Mouse (Mus musculus): ENCODE results near the gene Plxnb1. TPM values are rescaled to one million over a fixed set of nuclear protein-coding genes. Genes with fewer than 3 reads are reported as not detected.

Gene Plxnb1
- polyA plus RNA-seq, 1 experiment from 2014 or later: 15.8 TPM

DNA sequence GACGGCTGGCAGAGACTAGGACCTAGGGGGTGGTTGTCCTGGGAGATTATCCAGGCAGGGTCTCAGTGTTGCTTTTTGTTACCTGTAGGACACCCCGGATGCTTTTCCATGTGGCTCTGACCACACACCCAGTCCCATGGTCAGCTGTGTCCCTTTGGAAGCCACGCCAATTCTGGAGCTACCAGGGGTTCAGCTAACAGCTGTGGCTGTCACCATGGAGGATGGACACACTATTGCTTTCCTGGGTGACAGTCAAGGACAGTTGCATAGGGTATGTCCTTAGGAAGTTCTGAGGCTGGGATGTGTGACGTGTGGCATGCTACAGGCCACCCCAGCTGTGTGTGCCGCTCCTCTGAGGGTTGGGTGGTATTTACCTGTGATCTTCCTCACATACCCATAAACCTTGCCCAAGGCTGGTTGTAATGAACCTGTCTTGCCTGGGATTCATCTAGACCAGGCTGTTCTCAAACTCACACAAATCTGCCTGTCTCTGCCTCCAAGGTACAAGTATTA, 6.8 kb downstream of the Plxnb1 start:
- ATAC-seq (ENCODE audit: insufficient number of reproducible peaks, insufficient read depth, low FRiP score, low read depth): no peak
- Histone ChIP-seq H3K9me3 (ENCODE audit: control insufficient read depth, low read depth, low read length) (no peaks in the 10 kb centered on the region), H3K9ac (replicated peaks; ENCODE audit: low read depth, low read length) (no peak overlapping the region), H3K36me3 (ENCODE audit: control insufficient read depth, insufficient read depth, low read length) (peaks cover 52% of the 10 kb centered on the region), H3K27ac (ENCODE audit: low read length) (no peak overlapping the region), H3K27me3 (ENCODE audit: control insufficient read depth, insufficient read depth, low read length) (no peaks in the 10 kb centered on the region), H3K4me1 (ENCODE audit: control insufficient read depth, insufficient read depth, low read length) (peaks cover 36% of the 10 kb centered on the region), H3K4me2 (replicated peaks; ENCODE audit: low read depth, low read length) (no peak overlapping the region), H3K4me3 (ENCODE audit: low read depth, low read length) (no peak overlapping the region)
- WGBS: 85% methylated on average over 5 of the region's 5 CpGs

DNA sequence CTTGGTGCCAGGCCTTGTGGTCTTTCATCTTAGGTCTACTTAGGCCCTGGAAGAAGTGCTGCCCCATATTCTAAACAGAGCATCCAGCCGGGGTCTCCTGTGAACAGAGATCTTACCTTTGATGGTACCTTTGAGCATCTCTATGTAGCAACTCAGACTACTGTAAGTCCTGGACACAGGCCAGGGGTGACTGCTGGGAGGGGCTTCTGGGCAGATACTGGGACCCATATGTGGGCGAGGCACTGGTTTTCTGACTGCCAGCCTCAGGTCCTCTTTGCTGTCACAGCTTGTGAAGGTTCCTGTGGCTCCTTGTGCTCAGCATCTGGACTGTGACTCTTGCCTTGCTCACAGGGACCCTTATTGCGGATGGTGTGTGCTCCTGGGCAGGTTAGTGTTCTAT, 7.4 kb downstream of the Plxnb1 start:
- ATAC-seq (ENCODE audit: insufficient number of reproducible peaks, insufficient read depth, low FRiP score, low read depth): no peak
- Histone ChIP-seq H3K9ac (replicated peaks; ENCODE audit: low read depth, low read length) (no peak overlapping the region), H3K4me2 (replicated peaks; ENCODE audit: low read depth, low read length) (no peak overlapping the region), H3K4me1 (ENCODE audit: control insufficient read depth, insufficient read depth, low read length) (peaks cover 30% of the 10 kb centered on the region), H3K4me3 (ENCODE audit: low read depth, low read length) (no peak overlapping the region), H3K36me3 (ENCODE audit: control insufficient read depth, insufficient read depth, low read length) (peaks cover 52% of the 10 kb centered on the region), H3K9me3 (ENCODE audit: control insufficient read depth, low read depth, low read length) (no peaks in the 10 kb centered on the region), H3K27ac (ENCODE audit: low read length) (no peak overlapping the region), H3K27me3 (ENCODE audit: control insufficient read depth, insufficient read depth, low read length) (no peaks in the 10 kb centered on the region)
- WGBS: 95% methylated on average over 3 of the region's 3 CpGs

DNA sequence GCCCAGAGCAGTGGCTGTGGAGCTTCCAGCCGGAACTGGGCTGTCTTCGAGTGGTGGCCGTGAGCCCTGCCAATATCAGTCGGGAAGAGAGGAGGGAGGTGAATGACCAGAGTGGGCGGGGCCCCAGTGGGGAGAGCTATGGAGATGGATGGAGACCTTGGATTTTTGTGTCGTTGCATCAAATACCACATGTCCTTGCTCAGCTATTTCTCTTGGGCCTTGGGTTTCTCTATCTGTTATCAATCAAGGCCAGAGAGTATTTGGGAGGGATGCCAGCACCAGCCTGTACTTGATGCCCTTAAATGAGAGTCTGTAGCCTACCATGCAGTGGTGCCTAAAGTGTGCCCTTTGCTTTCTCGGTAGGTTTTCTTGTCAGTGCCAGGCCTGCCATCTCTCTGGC, 8.1 kb downstream of the Plxnb1 start:
- Histone ChIP-seq H3K4me2 (replicated peaks; ENCODE audit: low read depth, low read length) (no peak overlapping the region), H3K9me3 (ENCODE audit: control insufficient read depth, low read depth, low read length) (no peaks in the 10 kb centered on the region), H3K4me1 (ENCODE audit: control insufficient read depth, insufficient read depth, low read length) (peaks cover 24% of the 10 kb centered on the region), H3K27me3 (ENCODE audit: control insufficient read depth, insufficient read depth, low read length) (no peaks in the 10 kb centered on the region), H3K9ac (replicated peaks; ENCODE audit: low read depth, low read length) (no peak overlapping the region), H3K4me3 (ENCODE audit: low read depth, low read length) (no peak overlapping the region), H3K36me3 (ENCODE audit: control insufficient read depth, insufficient read depth, low read length) (peaks cover 60% of the 10 kb centered on the region), H3K27ac (ENCODE audit: low read length) (no peak overlapping the region)
- no peak for ATAC-seq (ENCODE audit: insufficient number of reproducible peaks, insufficient read depth, low FRiP score, low read depth)
- WGBS: 73% methylated on average over 7 of the region's 7 CpGs

DNA sequence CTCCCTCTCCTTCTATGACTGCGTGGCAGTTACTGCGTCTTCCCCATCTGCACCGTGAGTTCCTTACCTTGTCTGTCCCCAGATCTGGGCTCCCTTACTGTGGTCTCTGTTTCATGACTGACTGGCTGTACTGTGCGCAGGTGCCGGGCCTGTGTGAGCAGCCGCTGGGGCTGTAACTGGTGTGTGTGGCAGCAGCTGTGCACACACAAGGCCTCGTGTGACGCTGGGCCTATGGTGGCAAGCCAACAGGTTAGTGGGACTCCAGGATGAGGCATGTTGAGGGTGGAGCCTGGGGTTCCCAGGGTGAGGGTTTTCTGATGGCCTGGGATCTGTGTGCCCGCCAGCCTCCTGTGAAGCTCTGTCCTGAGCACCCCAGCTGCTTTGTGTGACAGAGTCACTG, 8.9 kb downstream of the Plxnb1 start:
- Histone ChIP-seq H3K27me3 (ENCODE audit: control insufficient read depth, insufficient read depth, low read length) (no peaks in the 10 kb centered on the region), H3K4me1 (ENCODE audit: control insufficient read depth, insufficient read depth, low read length) (peaks cover 15% of the 10 kb centered on the region; the same call in 1 of the 2 replicates), H3K9ac (replicated peaks; ENCODE audit: low read depth, low read length) (no peak overlapping the region), H3K9me3 (ENCODE audit: control insufficient read depth, low read depth, low read length) (no peaks in the 10 kb centered on the region), H3K4me2 (replicated peaks; ENCODE audit: low read depth, low read length) (no peak overlapping the region), H3K4me3 (ENCODE audit: low read depth, low read length) (no peak overlapping the region), H3K36me3 (ENCODE audit: control insufficient read depth, insufficient read depth, low read length) (peaks cover 68% of the 10 kb centered on the region), H3K27ac (ENCODE audit: low read length) (no peak overlapping the region)
- WGBS: 91% methylated on average over 9 of the region's 9 CpGs
- no peak for ATAC-seq (ENCODE audit: insufficient number of reproducible peaks, insufficient read depth, low FRiP score, low read depth)

DNA sequence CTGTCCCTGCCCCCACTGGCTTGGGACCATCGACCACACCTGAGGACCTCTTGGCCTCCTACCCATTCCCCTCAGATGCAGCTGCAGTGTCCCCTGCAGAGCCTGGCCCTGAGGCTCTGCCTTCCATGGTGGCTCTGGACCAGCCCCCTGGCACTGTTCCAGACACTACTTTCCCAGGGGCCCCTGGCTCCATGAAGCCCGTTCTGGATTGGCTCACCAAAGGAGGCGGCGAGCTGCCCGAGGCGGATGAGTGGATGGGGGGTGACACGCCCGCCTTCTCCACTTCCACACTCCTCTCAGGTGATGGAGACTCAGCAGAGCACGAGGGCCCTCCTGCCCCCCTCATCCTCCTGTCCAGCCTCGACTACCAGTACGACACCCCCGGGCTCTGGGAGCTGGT, 9.8 kb downstream of the Plxnb1 start:
- Histone ChIP-seq H3K9me3 (ENCODE audit: control insufficient read depth, low read depth, low read length) (no peaks in the 10 kb centered on the region), H3K4me3 (ENCODE audit: low read depth, low read length) (no peak overlapping the region), H3K27ac (ENCODE audit: low read length) (no peak overlapping the region), H3K4me2 (replicated peaks; ENCODE audit: low read depth, low read length) (no peak overlapping the region), H3K27me3 (ENCODE audit: control insufficient read depth, insufficient read depth, low read length) (no peaks in the 10 kb centered on the region), H3K4me1 (ENCODE audit: control insufficient read depth, insufficient read depth, low read length) (peaks cover 6% of the 10 kb centered on the region; the same call in 1 of the 2 replicates), H3K36me3 (ENCODE audit: control insufficient read depth, insufficient read depth, low read length) (peaks cover 67% of the 10 kb centered on the region), H3K9ac (replicated peaks; ENCODE audit: low read depth, low read length) (no peak overlapping the region)
- no peak for ATAC-seq (ENCODE audit: insufficient number of reproducible peaks, insufficient read depth, low FRiP score, low read depth)
- WGBS: 80% methylated on average over 12 of the region's 12 CpGs

DNA sequence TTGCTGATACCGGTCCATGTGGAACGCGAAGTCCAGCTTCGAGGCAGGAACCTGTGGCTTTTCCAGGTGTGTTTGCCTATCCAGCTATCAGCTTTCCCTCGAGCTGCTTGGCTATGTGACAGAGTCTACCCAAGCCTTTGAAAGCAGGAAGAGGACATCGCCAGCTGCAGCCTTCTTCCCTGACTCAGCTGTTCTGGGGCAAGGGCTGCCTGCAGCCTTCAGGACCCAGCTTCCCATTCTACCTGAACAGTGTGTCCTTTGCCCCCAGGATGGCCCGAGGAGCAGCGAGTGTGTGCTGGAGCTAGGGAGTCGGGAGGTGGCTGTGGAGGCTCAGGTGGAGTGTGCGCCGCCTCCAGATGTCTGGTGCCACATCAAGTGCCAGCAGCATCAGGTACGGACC, 10.5 kb downstream of the Plxnb1 start:
- Histone ChIP-seq H3K4me3 (ENCODE audit: low read depth, low read length) (no peak overlapping the region), H3K27ac (ENCODE audit: low read length) (no peak overlapping the region)
- no peak for ATAC-seq (ENCODE audit: insufficient number of reproducible peaks, insufficient read depth, low FRiP score, low read depth)

DNA sequence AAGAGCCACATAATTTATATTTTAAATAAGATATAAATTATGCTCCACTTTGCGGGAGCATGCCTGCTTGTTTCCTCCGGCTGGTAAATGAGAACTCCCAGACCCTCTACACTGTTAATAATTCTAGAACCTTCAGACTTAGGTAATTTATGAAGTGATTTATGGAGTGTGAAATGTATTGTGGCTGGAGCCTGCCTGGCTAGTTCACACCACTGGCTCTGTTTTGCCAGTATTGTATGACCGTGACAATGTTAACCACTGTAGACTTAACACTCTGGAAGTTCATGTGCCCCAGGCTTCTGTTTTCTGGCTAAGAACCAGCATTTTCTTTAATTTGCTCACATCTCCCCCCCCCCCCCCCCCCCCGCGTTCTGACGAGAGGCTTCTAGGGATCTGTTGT, 12.2 kb downstream of the Plxnb1 start:
- Histone ChIP-seq H3K36me3 (ENCODE audit: control insufficient read depth, insufficient read depth, low read length) (peaks cover 77% of the 10 kb centered on the region), H3K4me3 (ENCODE audit: low read depth, low read length) (no peak overlapping the region), H3K9ac (replicated peaks; ENCODE audit: low read depth, low read length) (no peak overlapping the region), H3K27me3 (ENCODE audit: control insufficient read depth, insufficient read depth, low read length) (no peaks in the 10 kb centered on the region), H3K4me2 (replicated peaks; ENCODE audit: low read depth, low read length) (no peak overlapping the region), H3K4me1 (ENCODE audit: control insufficient read depth, insufficient read depth, low read length) (0 out of 2 replicates have a peak, but pooled peaks cover 4% of the 10 kb centered on the region), H3K27ac (ENCODE audit: low read length) (no peak overlapping the region), H3K9me3 (ENCODE audit: control insufficient read depth, low read depth, low read length) (no peaks in the 10 kb centered on the region)
- 57% methylated on average over 6 of the region's 6 CpGs for WGBS
- ATAC-seq (ENCODE audit: insufficient number of reproducible peaks, insufficient read depth, low FRiP score, low read depth): no peak

More for the DNA sequence above, 10.5 kb downstream of the Plxnb1 start:
- Histone ChIP-seq H3K9ac (replicated peaks; ENCODE audit: low read depth, low read length) (no peak overlapping the region), H3K36me3 (ENCODE audit: control insufficient read depth, insufficient read depth, low read length) (peaks cover 69% of the 10 kb centered on the region), H3K9me3 (ENCODE audit: control insufficient read depth, low read depth, low read length) (no peaks in the 10 kb centered on the region), H3K27me3 (ENCODE audit: control insufficient read depth, insufficient read depth, low read length) (no peaks in the 10 kb centered on the region), H3K4me2 (replicated peaks; ENCODE audit: low read depth, low read length) (no peak overlapping the region), H3K4me1 (ENCODE audit: control insufficient read depth, insufficient read depth, low read length) (0 out of 2 replicates have a peak, but pooled peaks cover 4% of the 10 kb centered on the region)
- WGBS: 94% methylated on average over 12 of the region's 12 CpGs

DNA sequence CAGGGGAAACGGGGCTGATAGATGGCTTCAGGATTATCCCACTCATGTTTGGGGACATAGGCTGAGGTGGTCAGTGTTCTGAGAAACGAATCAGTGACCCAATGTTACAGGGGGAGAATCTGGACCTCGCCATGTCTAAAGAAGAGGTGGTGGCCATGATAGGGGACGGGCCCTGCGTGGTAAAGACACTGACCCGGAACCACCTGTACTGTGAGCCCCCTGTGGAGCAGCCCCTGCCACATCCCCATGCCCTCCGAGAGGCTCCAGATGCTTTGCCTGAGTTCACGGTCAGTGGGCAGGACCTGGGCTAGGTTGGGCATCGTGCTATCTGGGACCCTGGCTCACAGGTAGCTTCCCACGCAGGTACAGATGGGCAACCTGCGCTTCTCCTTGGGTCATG, 15.1 kb downstream of the Plxnb1 start:
- Histone ChIP-seq H3K36me3 (ENCODE audit: control insufficient read depth, insufficient read depth, low read length) (peaks cover 82% of the 10 kb centered on the region), H3K4me2 (replicated peaks; ENCODE audit: low read depth, low read length) (no peak overlapping the region), H3K9ac (replicated peaks; ENCODE audit: low read depth, low read length) (no peak overlapping the region), H3K4me3 (ENCODE audit: low read depth, low read length) (no peak overlapping the region), H3K27me3 (ENCODE audit: control insufficient read depth, insufficient read depth, low read length) (no peaks in the 10 kb centered on the region), H3K27ac (ENCODE audit: low read length) (no peak overlapping the region), H3K4me1 (ENCODE audit: control insufficient read depth, insufficient read depth, low read length) (no peaks in the 10 kb centered on the region), H3K9me3 (ENCODE audit: control insufficient read depth, low read depth, low read length) (no peaks in the 10 kb centered on the region)
- ATAC-seq (ENCODE audit: insufficient number of reproducible peaks, insufficient read depth, low FRiP score, low read depth): no peak
- WGBS: 90% methylated on average over 11 of the region's 11 CpGs

DNA sequence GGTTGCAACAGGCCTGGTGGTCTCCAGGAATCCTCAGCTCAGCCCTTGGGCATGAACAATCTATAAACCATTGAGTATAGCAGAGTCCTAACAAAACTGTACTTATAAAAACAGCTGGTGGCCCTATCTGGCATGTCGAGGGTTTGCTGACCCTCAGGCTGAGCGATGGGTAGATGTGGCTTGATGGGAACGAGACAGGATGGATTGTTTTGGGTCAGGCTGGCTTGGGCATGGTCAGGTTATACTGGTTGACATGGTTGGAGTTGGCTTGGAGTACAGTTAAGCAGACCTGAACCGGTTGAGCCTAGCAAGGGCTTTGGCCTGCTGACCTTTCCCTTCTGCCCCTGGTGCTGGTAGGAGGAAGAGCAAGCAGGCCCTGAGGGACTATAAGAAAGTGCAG, 15.9 kb downstream of the Plxnb1 start:
- H3K9me3 ChIP-seq (ENCODE audit: control insufficient read depth, low read depth, low read length): no peaks in the 10 kb centered on the region
- H3K36me3 ChIP-seq (ENCODE audit: control insufficient read depth, insufficient read depth, low read length): peaks cover 82% of the 10 kb centered on the region
- no peak overlapping the region for H3K27ac ChIP-seq (ENCODE audit: low read length)
- no peaks in the 10 kb centered on the region for H3K27me3 ChIP-seq (ENCODE audit: control insufficient read depth, insufficient read depth, low read length)
- no peak overlapping the region for H3K4me2 ChIP-seq (replicated peaks; ENCODE audit: low read depth, low read length)
- no peak for ATAC-seq (ENCODE audit: insufficient number of reproducible peaks, insufficient read depth, low FRiP score, low read depth)
- H3K4me1 ChIP-seq (ENCODE audit: control insufficient read depth, insufficient read depth, low read length): no peaks in the 10 kb centered on the region
- H3K9ac ChIP-seq (replicated peaks; ENCODE audit: low read depth, low read length): no peak overlapping the region
- no peak overlapping the region for H3K4me3 ChIP-seq (ENCODE audit: low read depth, low read length)
- WGBS: 87% methylated on average over 4 of the region's 4 CpGs

Data from stomach, embryonic 14.5 days (tissue).